Mouse (Mus musculus): ENCODE data around the gene Med24.

- TF ChIP-seq POLR2A (IDR thresholded peaks at IDR 0.05; ENCODE audit: extremely low read depth, insufficient read depth, low read length), result no peak
- no peak for TF ChIP-seq CTCF (IDR thresholded peaks at IDR 0.05; ENCODE audit: extremely low read depth, insufficient read depth, low read length)
Observed at GRCm38 (mm10) chr11:98741622-98742396, 12.6 kb upstream of the Med24 start.
